Mouse (Mus musculus): ENCODE measurements around the gene Dguok. TPM values are rescaled to one million over a fixed set of nuclear protein-coding genes. Genes with fewer than 3 reads are reported as not detected.

Gene Dguok
- 28.1 and 49.2 TPM in 2 replicates for total RNA-seq (2014; fragmentation: Nextera tagmentation)
- total RNA-seq (2017), result 19.6 and 29.3 TPM in 2 replicates

DNA sequence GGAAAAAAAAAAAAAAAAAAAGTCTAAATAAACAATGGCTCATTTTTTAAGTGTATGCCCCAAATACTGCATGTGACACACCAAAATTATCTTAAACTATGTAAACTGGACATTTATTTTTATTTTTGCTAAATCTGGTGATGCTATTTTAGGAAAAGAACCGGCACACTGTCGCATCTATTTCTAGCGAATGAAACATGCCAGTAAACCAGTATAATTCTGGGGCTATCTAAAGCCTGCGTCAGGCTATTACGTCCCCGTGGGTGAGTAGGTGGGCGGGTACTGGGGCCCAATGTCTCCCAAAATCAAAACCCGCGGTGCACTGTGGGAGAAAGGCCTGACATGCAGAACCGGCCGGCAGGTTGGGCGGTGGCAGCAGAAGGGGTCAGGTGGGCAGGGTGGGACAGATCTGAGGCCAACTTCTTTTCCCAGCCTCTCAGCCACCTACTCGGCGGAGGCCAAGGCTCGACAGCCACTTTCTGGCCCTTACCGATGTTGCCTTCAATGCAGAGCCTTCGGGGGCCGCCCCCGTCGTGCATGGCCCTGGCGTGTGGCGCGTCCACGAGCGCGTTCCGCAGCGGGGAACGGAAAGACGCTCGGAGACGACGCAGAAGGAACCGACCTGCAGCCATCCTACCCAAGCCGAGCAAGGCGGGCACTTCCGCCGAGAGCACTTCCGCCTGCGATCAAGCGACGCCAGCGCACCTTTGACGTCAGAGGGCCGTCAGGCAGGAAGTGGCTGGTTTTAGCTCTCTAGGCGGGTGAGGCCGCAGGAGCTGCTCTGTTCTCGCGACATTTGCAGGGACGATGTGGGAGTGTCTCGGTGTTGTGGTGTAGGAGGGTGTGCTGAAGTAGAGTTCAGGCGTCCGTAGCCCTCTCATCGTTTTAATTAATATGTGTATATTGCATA, at the start of gene Dguok:
Gene Dguok (minus strand): TSS at position 712 of the 910 bp plus-strand sequence.
- ATAC-seq (replicated peaks; ENCODE audit: poor library complexity, severe bottlenecking), result peak; percentile 89

- no peak for ATAC-seq (replicated peaks; ENCODE audit: poor library complexity, severe bottlenecking)
These were observed 49.2 kb upstream of the Dguok start for GRCm38 (mm10) chr6:83555972-83556371.

DNA sequence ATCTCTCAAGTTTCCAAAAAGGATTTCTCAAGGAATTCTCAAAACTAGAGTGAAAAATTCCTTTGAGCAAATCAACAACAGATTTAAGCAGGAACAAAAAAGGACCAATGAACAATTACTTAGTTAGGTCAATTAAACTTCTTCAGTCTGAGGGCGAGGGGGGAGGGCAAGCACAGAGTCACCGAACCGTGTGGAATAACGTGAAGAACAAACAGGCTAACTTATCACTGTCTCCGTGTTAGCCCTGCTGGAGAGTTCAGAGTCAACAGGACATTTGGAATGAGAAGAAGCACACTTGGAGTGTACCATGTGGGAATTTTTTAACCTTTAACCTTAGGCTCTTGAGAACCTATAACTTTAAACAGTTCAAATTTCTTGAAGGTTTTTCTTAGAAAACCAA, 41.6 kb upstream of the Dguok start:
- ATAC-seq (replicated peaks; ENCODE audit: poor library complexity, severe bottlenecking), result no peak

DNA sequence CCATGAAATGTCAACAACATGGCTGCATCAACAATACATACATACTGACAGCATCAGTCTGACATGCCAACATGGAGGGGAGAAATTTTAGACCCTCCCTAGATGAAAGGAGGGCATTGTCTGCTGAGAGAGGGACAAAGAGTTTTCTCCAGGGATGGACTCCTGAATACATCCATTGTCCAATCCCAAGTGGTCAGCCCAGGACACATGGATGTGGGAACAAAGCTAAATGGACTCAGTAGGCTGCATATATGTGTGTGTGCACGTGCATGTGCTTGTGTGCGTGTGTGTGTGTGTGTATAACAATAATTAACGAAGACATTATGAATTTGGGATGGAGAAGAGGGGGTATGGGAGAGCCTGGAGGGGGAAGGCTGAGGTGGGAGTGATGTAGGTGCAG, 39.0 kb upstream of the Dguok start:
- ATAC-seq (replicated peaks; ENCODE audit: poor library complexity, severe bottlenecking), result no peak

DNA sequence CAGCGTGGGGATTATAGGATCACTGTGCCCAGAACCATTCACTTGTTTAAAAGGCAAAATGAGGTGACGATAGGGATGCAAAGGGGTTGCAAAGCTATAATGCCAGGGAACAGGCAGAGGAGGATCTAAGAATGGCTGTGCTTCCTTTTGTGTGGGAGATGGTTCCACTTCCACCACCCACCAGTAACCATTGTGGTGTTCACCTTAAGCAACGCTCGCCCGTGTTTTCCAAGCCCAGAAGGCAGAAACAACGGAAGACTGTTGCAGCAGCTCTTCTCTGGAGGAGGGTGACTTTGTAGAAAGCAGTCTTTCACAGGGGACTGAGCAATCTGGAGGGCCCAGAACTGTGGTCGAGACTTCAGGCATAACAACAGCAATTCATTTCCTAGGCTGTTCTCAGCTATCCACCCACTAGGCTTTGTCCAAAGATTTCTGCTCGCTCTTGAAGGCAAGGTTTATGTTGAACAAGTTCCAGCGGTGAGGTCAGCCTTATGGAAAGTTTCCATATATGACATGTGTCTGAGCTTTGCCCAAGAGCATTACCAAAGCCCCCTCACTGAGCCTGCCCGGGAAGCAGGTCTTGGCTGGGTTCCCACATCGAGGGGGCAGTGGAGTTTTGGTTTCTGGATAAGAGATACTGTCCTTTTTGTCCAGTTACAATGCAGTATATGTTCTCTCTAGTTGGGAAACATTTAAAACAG, 35.1 kb upstream of the Dguok start:
- no peak for ATAC-seq (replicated peaks; ENCODE audit: poor library complexity, severe bottlenecking)

DNA sequence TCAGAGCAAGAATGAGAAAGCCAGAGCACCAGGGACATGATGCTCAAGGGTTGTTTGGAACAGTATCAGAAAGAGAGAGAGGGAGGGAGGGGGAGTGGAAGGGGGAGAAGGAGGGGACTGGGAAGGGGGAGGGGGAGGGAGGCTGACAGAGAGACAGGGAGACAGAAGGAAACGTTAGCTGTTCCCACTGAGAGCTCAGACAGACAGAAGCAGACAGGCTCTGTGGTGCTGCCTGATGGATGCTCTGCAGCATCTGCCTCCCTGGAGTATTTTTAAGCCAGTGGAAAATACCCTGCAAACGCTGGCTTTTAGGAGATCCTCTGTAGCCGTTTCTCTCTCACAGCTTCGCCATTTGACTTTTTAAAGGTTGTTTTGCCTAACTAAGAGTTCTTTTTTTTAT, 33.2 kb upstream of the Dguok start:
- ATAC-seq (replicated peaks; ENCODE audit: poor library complexity, severe bottlenecking), result no peak

- ATAC-seq (replicated peaks; ENCODE audit: poor library complexity, severe bottlenecking), result peak; percentile 87
These were observed 30.0 kb upstream of the Dguok start for GRCm38 (mm10) chr6:83536795-83537059.

DNA sequence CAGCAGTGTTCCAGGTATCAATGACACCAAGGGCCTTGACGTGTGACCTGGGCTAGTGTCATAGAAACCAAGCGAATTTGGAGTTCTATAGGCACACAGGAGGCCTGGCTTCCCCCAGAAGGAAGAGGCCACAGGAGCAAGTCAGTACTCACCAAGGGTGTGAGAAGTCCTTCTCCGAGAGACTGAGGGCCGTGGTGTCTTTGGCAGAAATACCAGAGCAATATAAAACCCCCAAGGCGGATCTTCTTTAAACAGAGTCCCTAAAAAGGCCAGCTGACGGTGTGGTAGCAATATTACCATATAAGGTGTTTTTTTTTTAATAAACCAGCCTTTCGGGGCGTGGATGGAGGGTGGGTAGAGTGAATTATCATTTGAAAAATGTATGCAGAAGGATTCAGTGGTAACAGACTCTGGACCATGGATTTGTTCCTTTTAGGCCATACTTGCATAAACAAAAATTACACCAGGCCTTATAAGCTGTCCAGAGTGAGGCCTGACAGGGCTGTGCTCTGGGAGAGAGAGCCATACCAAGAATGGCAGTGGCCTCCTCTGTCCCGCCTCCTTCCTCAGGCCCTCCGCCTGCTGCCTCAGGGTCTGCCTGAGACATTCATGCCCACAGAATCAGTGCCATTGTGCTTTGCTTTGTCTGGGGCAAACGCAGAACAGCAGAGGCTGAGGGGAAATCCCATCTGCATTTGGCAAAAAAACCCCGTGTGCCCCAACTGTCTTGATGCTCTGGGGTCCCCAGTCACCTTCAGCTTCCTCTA, 29.4 kb upstream of the Dguok start, which contains the start of gene Actg2:
Gene Actg2 (minus strand): TSS at position 238 of the 767 bp plus-strand sequence.
- 0 out of 2 replicates have a peak, but pooled peaks have one; percentile 3 for ATAC-seq (replicated peaks; ENCODE audit: poor library complexity, severe bottlenecking)

DNA sequence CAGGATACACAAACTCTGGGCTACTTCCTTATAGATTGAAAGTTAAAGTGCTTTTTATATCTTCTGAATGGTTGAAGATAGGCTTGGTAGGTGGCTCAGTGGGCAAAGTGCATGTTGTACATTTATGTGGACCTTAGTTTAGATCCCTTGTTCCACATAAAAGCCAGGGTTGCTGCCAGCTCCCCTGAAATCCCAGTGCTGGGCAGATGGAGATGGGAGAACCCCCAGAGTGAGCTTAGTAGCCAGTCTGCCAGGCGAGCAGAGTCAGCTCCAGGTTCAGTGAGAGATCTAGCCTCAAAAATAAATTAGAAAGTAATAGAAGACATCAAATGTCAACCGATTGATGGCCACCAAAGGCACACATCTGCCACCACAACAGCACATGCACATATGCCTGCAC, 25.8 kb upstream of the Dguok start:
- ATAC-seq (replicated peaks; ENCODE audit: poor library complexity, severe bottlenecking), result no peak

DNA sequence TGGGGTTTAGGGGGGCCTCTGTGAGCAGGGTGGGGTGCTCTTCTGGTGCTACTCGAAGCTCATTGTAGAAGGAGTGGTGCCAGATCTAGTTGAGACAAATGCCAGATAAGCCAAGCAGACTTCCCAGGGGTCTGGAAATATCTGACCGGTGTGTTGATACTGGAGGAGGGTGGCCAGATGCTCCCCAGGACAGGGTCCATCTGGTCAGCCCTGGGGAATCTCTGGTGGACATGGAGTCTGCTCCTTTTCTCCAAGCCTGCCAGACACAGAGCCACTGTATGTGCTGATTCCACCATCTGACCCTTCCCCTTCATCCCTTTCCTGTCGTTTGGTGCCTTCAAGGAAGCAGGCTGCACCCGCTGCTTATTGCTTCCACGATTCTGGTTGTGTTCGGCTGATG, 16.4 kb upstream of the Dguok start:
- ATAC-seq (replicated peaks; ENCODE audit: poor library complexity, severe bottlenecking), result no peak

GRCm38 (mm10) chr6:83521784-83522183, 15.0 kb upstream of the Dguok start:
- ATAC-seq (replicated peaks; ENCODE audit: poor library complexity, severe bottlenecking), result no peak

- peak; percentile 58 for ATAC-seq (replicated peaks; ENCODE audit: poor library complexity, severe bottlenecking)
These were observed 11.9 kb upstream of the Dguok start for GRCm38 (mm10) chr6:83518637-83519036.

GRCm38 (mm10) chr6:83515172-83515571, 8.4 kb upstream of the Dguok start:
- no peak for ATAC-seq (replicated peaks; ENCODE audit: poor library complexity, severe bottlenecking)

- peak; percentile 82 for ATAC-seq (replicated peaks; ENCODE audit: poor library complexity, severe bottlenecking)
These were observed 5.7 kb upstream of the Dguok start for GRCm38 (mm10) chr6:83512495-83512894.

- ATAC-seq (replicated peaks; ENCODE audit: poor library complexity, severe bottlenecking), result no peak
These were observed 3.4 kb upstream of the Dguok start for GRCm38 (mm10) chr6:83510210-83510609.

GRCm38 (mm10) chr6:83509442-83509841, 2.7 kb upstream of the Dguok start:
- no peak for ATAC-seq (replicated peaks; ENCODE audit: poor library complexity, severe bottlenecking)

GRCm38 (mm10) chr6:83507168-83507546, 388 bp upstream of the Dguok start:
- no peak for ATAC-seq (replicated peaks; ENCODE audit: poor library complexity, severe bottlenecking)

DNA sequence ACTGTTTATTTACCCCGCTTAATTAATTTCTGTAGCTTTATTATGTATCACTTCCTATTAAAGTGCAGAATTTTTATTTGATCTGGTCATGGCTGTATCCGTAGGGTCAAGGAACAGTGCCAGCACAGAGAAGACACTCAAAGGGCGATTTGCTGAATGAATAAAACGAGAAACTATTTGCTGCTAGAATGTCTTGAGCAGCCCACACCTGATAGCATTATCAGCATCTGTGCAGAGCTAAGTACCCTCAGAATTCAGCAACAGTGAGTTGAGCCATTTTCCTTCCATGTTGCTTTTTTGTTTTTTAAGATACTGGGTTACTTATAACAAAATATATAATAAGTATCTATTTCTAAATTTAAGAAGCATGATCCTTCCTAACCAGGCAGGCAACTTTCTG, 1.2 kb downstream of the Dguok start:
- no peak for ATAC-seq (replicated peaks; ENCODE audit: poor library complexity, severe bottlenecking)

- ATAC-seq (replicated peaks; ENCODE audit: poor library complexity, severe bottlenecking), result no peak
These were observed 3.4 kb downstream of the Dguok start for GRCm38 (mm10) chr6:83503361-83503760.

DNA sequence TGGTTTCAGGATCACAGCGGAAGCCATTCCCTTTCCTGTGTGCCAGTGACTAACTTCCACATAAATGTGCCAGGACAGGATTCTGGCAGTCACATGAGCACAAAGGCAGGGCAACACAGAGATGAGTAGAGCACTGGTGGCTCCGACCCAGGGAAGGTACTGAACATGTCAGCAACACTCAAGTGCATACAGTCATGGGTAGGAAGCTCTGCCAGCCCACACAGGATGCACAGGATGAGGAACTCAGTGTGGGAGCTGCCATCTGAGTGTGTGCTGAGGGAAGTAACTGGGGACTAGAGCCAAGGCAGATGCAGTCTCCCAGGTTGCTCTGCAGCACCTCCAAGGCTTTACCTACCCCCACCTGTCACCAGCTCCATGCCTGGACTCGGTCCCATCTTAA, 4.1 kb downstream of the Dguok start:
- peak; percentile 58 for ATAC-seq (replicated peaks; ENCODE audit: poor library complexity, severe bottlenecking)
